Mouse (Mus musculus): ENCODE data around the gene Wdr48.

The Wdr48 gene

GRCm38 (mm10) chr9:119894339-119895009 is at the start of gene Wdr48:
Gene Wdr48, plus strand, starts transcription at chr9:119894878.
- DNase-seq, result peak; percentile 98 to 99

GRCm38 (mm10) chr9:119847187-119847586 is 47.5 kb upstream of the Wdr48 start:
- no peak for DNase-seq

GRCm38 (mm10) chr9:119848671-119849070 is 46.0 kb upstream of the Wdr48 start:
- DNase-seq, result no peak

DNA sequence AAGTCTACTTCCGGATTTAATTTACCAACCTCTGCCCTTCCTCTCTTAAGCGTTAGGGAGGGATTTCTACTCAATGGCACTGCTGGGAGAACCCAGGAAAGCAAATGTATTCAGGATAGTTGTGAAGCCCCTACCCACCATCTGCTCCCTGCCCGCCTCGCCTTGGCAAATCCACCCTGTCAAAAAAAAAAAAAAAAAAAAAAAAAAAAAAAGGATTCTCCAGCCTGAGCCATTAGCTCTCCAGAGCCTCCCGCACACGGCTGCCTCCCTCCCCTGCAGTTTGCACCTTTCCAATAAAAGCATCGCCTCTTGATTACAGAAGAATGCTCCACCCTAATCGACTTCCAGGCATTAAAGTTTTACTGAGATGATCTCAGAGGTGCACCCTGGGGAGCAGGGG is 45.5 kb upstream of the Wdr48 start:
- no peak for DNase-seq

GRCm38 (mm10) chr9:119852347-119853030 is 42.2 kb upstream of the Wdr48 start:
- DNase-seq, result peak; percentile 57 to 70

DNA sequence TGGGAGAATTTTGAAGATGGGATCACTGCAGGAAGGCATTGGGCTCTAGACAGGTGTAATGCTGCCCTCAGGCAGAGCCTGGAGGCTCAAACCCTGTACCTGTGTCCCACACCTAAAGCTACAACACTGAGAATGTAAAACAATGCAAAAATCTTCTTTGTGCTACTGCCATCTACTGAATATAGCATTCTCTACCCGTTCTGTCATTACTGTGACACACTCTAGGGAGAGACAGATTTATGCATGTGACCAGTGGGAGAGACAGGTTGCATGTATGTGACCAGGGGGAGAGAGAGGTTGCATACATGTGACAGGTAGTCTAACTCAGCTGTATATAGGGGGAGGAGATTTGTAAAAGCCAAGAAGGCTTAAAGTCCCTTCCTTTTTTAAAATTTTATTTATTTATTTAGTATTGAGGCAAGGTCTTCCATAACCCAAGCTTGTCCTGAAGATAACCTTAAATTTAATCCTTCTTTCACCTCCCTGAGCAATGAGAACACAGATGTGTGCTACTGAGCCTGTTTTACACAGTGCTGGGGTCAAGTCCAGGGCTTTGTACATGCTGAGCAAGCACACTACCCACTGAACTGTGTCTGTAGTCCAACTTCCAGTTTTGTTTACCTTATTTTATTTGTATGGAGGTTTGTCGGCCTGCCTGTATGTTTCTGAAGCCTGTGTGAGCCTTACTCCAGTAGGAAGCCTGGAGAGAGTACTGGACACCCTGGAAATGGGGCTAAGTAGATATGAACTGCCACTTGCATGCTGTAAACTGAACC is 41.4 kb upstream of the Wdr48 start:
- DNase-seq, result peak; percentile 30 to 42

GRCm38 (mm10) chr9:119854170-119854569 is 40.5 kb upstream of the Wdr48 start:
- DNase-seq, result no peak

DNA sequence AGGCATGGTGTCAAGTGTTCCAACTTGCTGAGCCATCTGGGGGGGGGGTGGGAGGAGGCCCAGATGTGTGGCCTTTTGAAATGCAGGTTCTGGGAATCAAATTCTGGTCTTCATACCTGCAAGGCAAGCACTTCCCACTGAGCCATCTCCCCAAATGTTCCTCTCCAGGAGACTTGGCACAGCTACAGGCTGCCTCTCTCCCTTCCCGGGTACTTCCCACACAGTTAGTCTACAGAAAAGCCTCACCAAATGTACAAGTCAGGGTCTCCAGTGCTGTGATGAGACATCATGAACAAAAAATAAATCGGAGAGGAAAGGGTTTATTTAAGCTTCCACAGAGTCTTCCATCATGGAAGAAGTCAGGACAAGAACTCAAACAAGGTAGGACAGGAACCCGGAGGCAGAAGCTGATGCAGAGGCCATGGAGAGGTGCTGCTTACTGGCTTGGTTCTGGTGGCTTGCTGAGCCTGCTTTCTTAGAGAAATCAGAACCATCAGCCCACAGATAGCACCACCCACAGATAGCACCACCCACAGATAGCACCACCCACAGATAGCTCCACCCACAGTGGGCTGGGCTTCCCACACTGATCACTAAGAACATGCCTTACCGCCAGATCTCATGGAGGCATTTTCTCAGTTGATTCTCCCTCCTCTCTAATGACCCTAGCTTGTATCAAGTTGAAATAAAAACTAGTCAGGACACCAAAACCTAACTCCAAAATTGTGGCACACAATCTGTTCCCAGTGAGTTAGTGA is 7.4 kb upstream of the Wdr48 start:
- peak in 1 of 2 experiments; percentile 24 for DNase-seq

GRCm38 (mm10) chr9:119888843-119889246 is 5.8 kb upstream of the Wdr48 start:
- DNase-seq, result no peak

DNA sequence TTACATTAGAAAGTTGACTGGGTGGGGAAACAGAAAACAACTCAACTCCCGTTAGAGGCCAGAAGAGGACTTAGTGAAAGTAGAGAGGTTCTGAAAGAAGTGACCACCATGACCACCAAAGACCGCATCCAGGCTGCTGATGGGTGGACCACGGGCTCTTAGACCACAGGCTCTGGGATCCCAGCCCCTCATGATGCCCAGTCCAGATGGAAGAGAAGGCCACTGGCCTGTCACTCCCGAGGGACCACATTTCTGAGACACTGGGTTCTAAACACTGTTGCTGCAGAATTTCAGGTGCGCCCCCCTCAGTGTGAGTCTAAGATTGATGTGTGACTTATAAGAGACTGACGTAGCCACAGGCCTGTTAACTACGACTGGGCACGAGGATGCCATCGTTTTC is 5.2 kb upstream of the Wdr48 start:
- DNase-seq, result no peak

DNA sequence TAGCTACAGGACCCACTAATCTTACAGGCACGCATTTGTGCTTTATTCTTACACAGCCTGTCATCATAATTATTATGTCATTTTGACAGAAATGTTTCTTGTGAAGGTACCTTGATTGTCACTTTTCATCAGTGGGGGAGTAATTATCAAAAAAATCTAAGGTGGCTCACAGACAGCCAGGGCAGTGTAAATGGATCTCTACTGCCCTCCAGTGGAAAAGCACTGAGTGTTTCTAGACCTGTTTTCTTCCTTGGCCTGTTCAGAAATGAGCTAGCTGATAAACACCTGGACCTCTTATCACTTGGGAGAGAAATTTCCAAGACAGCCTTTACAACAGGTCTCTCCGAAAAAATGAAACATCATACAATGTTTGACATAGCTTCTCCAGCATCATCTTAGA is 4.0 kb upstream of the Wdr48 start:
- DNase-seq, result peak; percentile 21 to 53

GRCm38 (mm10) chr9:119893881-119894280 is 797 bp upstream of the Wdr48 start:
- no peak for DNase-seq

GRCm38 (mm10) chr9:119895040-119895721 is 503 bp downstream of the Wdr48 start:
- peak; percentile 45 to 67 for DNase-seq

GRCm38 (mm10) chr9:119899446-119899845 is 4.8 kb downstream of the Wdr48 start:
- no peak for DNase-seq

- DNase-seq, result no peak
Measured at GRCm38 (mm10) chr9:119902410-119903151, 7.9 kb downstream of the Wdr48 start.

- no peak for DNase-seq
Measured at GRCm38 (mm10) chr9:119908708-119909107, 14.0 kb downstream of the Wdr48 start.

DNA sequence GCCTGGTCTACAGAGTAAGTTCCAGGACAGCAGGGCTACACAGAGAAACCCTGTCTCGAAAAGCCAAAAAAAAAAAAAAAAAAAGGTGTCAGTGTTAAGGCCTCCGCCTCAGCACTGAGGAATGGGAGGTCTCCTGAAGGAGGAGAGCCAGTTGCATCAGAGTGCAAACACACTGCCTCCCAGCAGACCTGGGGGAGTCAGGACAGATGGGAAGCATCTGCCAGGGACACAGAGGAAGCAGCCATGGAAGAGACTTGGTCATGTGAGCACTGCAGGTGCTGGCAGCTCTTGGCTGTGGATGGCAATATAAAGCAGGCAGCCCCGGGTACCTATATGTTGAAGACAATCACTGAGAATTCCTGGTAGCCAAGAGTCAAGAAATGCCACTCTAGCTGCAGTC is 15.3 kb downstream of the Wdr48 start:
- no peak for DNase-seq

GRCm38 (mm10) chr9:119913087-119913838 is 18.6 kb downstream of the Wdr48 start:
- DNase-seq, result no peak

DNA sequence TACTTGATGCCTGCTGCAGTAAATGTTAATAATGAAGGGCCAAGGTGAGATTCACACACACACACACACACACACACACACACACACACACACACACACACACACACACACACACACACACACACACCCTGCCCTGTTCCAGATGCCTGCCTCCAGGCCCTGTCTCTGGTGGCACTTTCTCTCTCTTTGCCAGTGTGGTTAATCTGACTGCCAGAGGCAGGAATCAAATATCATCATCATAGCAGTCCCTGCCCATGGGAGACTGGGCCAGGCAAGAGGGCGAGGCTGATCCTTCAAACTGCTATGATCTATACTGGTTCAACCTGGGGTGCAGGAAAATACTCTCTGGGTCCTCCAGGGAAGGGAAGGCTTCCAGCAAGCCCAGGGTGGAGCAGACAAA is 25.2 kb downstream of the Wdr48 start:
- DNase-seq, result no peak

DNA sequence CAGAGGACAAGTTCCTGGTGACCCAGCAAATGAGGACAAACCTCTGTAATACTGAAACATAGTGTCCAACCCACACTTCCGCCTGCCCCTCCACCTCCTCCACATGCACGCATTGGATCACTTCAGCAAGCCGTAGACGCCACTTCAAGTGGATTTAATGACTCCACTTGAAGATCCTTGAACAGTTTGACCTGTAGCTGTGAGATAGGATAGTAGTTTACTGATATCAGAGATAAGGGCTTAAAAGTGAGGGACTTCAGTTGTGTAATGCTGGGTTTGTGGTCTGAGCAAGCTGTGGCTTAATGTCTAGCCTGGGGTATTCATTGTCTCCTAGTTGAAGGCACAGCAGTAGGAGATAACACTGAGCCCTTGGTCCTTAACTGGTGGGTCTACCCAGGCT is 28.8 kb downstream of the Wdr48 start:
- no peak for DNase-seq

- peak in 1 of 2 experiments; percentile 35 for DNase-seq
Measured at GRCm38 (mm10) chr9:119925120-119925657, 30.5 kb downstream of the Wdr48 start.

All from kidney, postnatal 36 days (tissue).